Mouse (Mus musculus): ENCODE data around the gene Ablim2. TPM values are rescaled to one million over a fixed set of nuclear protein-coding genes. Genes with fewer than 3 reads are reported as not detected.

Ablim2 gene
- polyA plus RNA-seq, 1 experiment from 2014 or later = 40.2 TPM

GRCm38 (mm10) chr5:35770891-35771663 is 13.4 kb downstream of the Ablim2 start:
- Histone ChIP-seq H3K27ac (ENCODE audit: low read depth, low read length) (no peak overlapping the region), H3K9me3 (ENCODE audit: control insufficient read depth, low read length) (no peaks in the 10 kb centered on the region), H3K36me3 (ENCODE audit: control insufficient read depth, insufficient read depth, low read length) (no peaks in the 10 kb centered on the region), H3K27me3 (replicated peaks; ENCODE audit: control insufficient read depth, insufficient read depth, low read length) (no peaks in the 10 kb centered on the region), H3K4me1 (ENCODE audit: control insufficient read depth, insufficient read depth, low read depth, low read length) (peaks cover 11% of the 10 kb centered on the region; the same call in 1 of the 2 replicates), H3K4me3 (ENCODE audit: low read length) (no peak overlapping the region), H3K4me2 (ENCODE audit: low read length) (no peak overlapping the region), H3K9ac (ENCODE audit: low read depth, low read length) (no peak overlapping the region)
- WGBS = 53% methylated on average over 14 of the region's 14 CpGs
- no peak for ATAC-seq

- Histone ChIP-seq H3K4me3 (ENCODE audit: low read length) (no peak overlapping the region), H3K36me3 (ENCODE audit: control insufficient read depth, insufficient read depth, low read length) (no peaks in the 10 kb centered on the region), H3K27me3 (replicated peaks; ENCODE audit: control insufficient read depth, insufficient read depth, low read length) (no peaks in the 10 kb centered on the region), H3K9me3 (ENCODE audit: control insufficient read depth, low read length) (no peaks in the 10 kb centered on the region), H3K4me2 (ENCODE audit: low read length) (no peak overlapping the region), H3K9ac (ENCODE audit: low read depth, low read length) (0 out of 2 replicates have a peak overlapping the region, but pooled peaks have one; percentile 11), H3K4me1 (ENCODE audit: control insufficient read depth, insufficient read depth, low read depth, low read length) (peaks cover 11% of the 10 kb centered on the region; the same call in 1 of the 2 replicates), H3K27ac (ENCODE audit: low read depth, low read length) (no peak overlapping the region)
- WGBS = 57% methylated on average over 13 of the region's 13 CpGs
- peak; percentile 64 for ATAC-seq
Measured at GRCm38 (mm10) chr5:35773274-35774136, 15.8 kb downstream of the Ablim2 start.

- no peak overlapping the region for H3K27ac ChIP-seq (ENCODE audit: low read depth, low read length)
- H3K36me3 ChIP-seq (ENCODE audit: control insufficient read depth, insufficient read depth, low read length) = no peaks in the 10 kb centered on the region
- H3K9me3 ChIP-seq (ENCODE audit: control insufficient read depth, low read length) = no peaks in the 10 kb centered on the region
- 46% methylated on average over 6 of the region's 6 CpGs for WGBS
- peaks cover 11% of the 10 kb centered on the region; the same call in 1 of the 2 replicates for H3K4me1 ChIP-seq (ENCODE audit: control insufficient read depth, insufficient read depth, low read depth, low read length)
- H3K4me2 ChIP-seq (ENCODE audit: low read length) = no peak overlapping the region
- no peak for ATAC-seq
- H3K9ac ChIP-seq (ENCODE audit: low read depth, low read length) = no peak overlapping the region
- no peak overlapping the region for H3K4me3 ChIP-seq (ENCODE audit: low read length)
- H3K27me3 ChIP-seq (replicated peaks; ENCODE audit: control insufficient read depth, insufficient read depth, low read length) = no peaks in the 10 kb centered on the region
Measured at GRCm38 (mm10) chr5:35774137-35774424, 16.4 kb downstream of the Ablim2 start.

- H3K27ac ChIP-seq (ENCODE audit: low read depth, low read length) = no peak overlapping the region
- H3K9me3 ChIP-seq (ENCODE audit: control insufficient read depth, low read length) = no peaks in the 10 kb centered on the region
- ATAC-seq = no peak
- H3K4me1 ChIP-seq (ENCODE audit: control insufficient read depth, insufficient read depth, low read depth, low read length) = no peaks in the 10 kb centered on the region
- H3K36me3 ChIP-seq (ENCODE audit: control insufficient read depth, insufficient read depth, low read length) = no peaks in the 10 kb centered on the region
- H3K27me3 ChIP-seq (replicated peaks; ENCODE audit: control insufficient read depth, insufficient read depth, low read length) = no peaks in the 10 kb centered on the region
- H3K4me2 ChIP-seq (ENCODE audit: low read length) = no peak overlapping the region
- H3K9ac ChIP-seq (ENCODE audit: low read depth, low read length) = no peak overlapping the region
- WGBS = 73% methylated on average over 3 of the region's 3 CpGs
- H3K4me3 ChIP-seq (ENCODE audit: low read length) = no peak overlapping the region
Measured at GRCm38 (mm10) chr5:35781116-35781515, 23.4 kb downstream of the Ablim2 start.

GRCm38 (mm10) chr5:35782648-35783180 is 25.0 kb downstream of the Ablim2 start:
- no peak overlapping the region for H3K27ac ChIP-seq (ENCODE audit: low read depth, low read length)
- WGBS = 58% methylated on average over 10 of the region's 10 CpGs
- H3K9ac ChIP-seq (ENCODE audit: low read depth, low read length) = no peak overlapping the region
- H3K4me2 ChIP-seq (ENCODE audit: low read length) = no peak overlapping the region
- ATAC-seq = no peak
- no peaks in the 10 kb centered on the region for H3K4me1 ChIP-seq (ENCODE audit: control insufficient read depth, insufficient read depth, low read depth, low read length)
- H3K9me3 ChIP-seq (ENCODE audit: control insufficient read depth, low read length) = no peaks in the 10 kb centered on the region
- no peaks in the 10 kb centered on the region for H3K36me3 ChIP-seq (ENCODE audit: control insufficient read depth, insufficient read depth, low read length)
- H3K27me3 ChIP-seq (replicated peaks; ENCODE audit: control insufficient read depth, insufficient read depth, low read length) = no peaks in the 10 kb centered on the region
- no peak overlapping the region for H3K4me3 ChIP-seq (ENCODE audit: low read length)

GRCm38 (mm10) chr5:35785853-35786252 is 28.2 kb downstream of the Ablim2 start:
- WGBS = 70% methylated on average over 7 of the region's 7 CpGs
- H3K9me3 ChIP-seq (ENCODE audit: control insufficient read depth, low read length) = no peaks in the 10 kb centered on the region
- no peaks in the 10 kb centered on the region for H3K36me3 ChIP-seq (ENCODE audit: control insufficient read depth, insufficient read depth, low read length)
- no peak overlapping the region for H3K4me3 ChIP-seq (ENCODE audit: low read length)
- no peaks in the 10 kb centered on the region for H3K4me1 ChIP-seq (ENCODE audit: control insufficient read depth, insufficient read depth, low read depth, low read length)
- H3K9ac ChIP-seq (ENCODE audit: low read depth, low read length) = no peak overlapping the region
- no peak overlapping the region for H3K27ac ChIP-seq (ENCODE audit: low read depth, low read length)
- ATAC-seq = no peak
- no peak overlapping the region for H3K4me2 ChIP-seq (ENCODE audit: low read length)
- H3K27me3 ChIP-seq (replicated peaks; ENCODE audit: control insufficient read depth, insufficient read depth, low read length) = no peaks in the 10 kb centered on the region

- Histone ChIP-seq H3K9ac (ENCODE audit: low read depth, low read length) (no peak overlapping the region), H3K27me3 (replicated peaks; ENCODE audit: control insufficient read depth, insufficient read depth, low read length) (no peaks in the 10 kb centered on the region), H3K4me3 (ENCODE audit: low read length) (no peak overlapping the region), H3K4me2 (ENCODE audit: low read length) (no peak overlapping the region), H3K36me3 (ENCODE audit: control insufficient read depth, insufficient read depth, low read length) (no peaks in the 10 kb centered on the region), H3K4me1 (ENCODE audit: control insufficient read depth, insufficient read depth, low read depth, low read length) (no peaks in the 10 kb centered on the region), H3K27ac (ENCODE audit: low read depth, low read length) (no peak overlapping the region), H3K9me3 (ENCODE audit: control insufficient read depth, low read length) (no peaks in the 10 kb centered on the region)
- 86% methylated on average over 12 of the region's 12 CpGs for WGBS
- no peak for ATAC-seq
Measured at GRCm38 (mm10) chr5:35787847-35788246, 30.2 kb downstream of the Ablim2 start.

- ATAC-seq = no peak
- 87% methylated on average over 6 of the region's 6 CpGs for WGBS
- Histone ChIP-seq H3K9ac (ENCODE audit: low read depth, low read length) (no peak overlapping the region), H3K36me3 (ENCODE audit: control insufficient read depth, insufficient read depth, low read length) (no peaks in the 10 kb centered on the region), H3K4me3 (ENCODE audit: low read length) (no peak overlapping the region), H3K27me3 (replicated peaks; ENCODE audit: control insufficient read depth, insufficient read depth, low read length) (no peaks in the 10 kb centered on the region), H3K27ac (ENCODE audit: low read depth, low read length) (no peak overlapping the region), H3K9me3 (ENCODE audit: control insufficient read depth, low read length) (no peaks in the 10 kb centered on the region), H3K4me1 (ENCODE audit: control insufficient read depth, insufficient read depth, low read depth, low read length) (no peaks in the 10 kb centered on the region), H3K4me2 (ENCODE audit: low read length) (no peak overlapping the region)
Measured at GRCm38 (mm10) chr5:35788719-35789118, 31.0 kb downstream of the Ablim2 start.

- 87% methylated on average over 3 of the region's 3 CpGs for WGBS
- Histone ChIP-seq H3K9me3 (ENCODE audit: control insufficient read depth, low read length) (no peaks in the 10 kb centered on the region), H3K36me3 (ENCODE audit: control insufficient read depth, insufficient read depth, low read length) (no peaks in the 10 kb centered on the region), H3K9ac (ENCODE audit: low read depth, low read length) (no peak overlapping the region), H3K27ac (ENCODE audit: low read depth, low read length) (no peak overlapping the region), H3K27me3 (replicated peaks; ENCODE audit: control insufficient read depth, insufficient read depth, low read length) (no peaks in the 10 kb centered on the region), H3K4me2 (ENCODE audit: low read length) (no peak overlapping the region), H3K4me1 (ENCODE audit: control insufficient read depth, insufficient read depth, low read depth, low read length) (no peaks in the 10 kb centered on the region), H3K4me3 (ENCODE audit: low read length) (no peak overlapping the region)
- ATAC-seq = no peak
Measured at GRCm38 (mm10) chr5:35789697-35790096, 32.0 kb downstream of the Ablim2 start.
